Mouse (Mus musculus) left cerebral cortex, postnatal 10 days (tissue): Measurements from ENCODE around the gene Ankrd65. TPM values are rescaled to one million over a fixed set of nuclear protein-coding genes. Genes with fewer than 3 reads are reported as not detected.
"Not testable (repeated sequence)": the region's sequence is repeated elsewhere in the genome, so short reads cannot be mapped to it uniquely, and the experiment has no call there.

Experiments
- DNase-seq, 2 experiments: peaks; one replicate each; pipeline ENCODE4 v3.0.0; 2021 to 2022; ENCODE audit warnings: low spot score in 2 of 2, mixed read lengths in 1 of 2; ENCODE audit errors: extremely low spot score in 1 of 2
- intact Hi-C: fragments of 180-260 bp; cut with DNase I; formaldehyde crosslinking; loops from one replicate; pipeline ENCODE4 v1.15.1; 2025
- total RNA-seq, 2 experiments: library from RNA; stranded (reverse); gene quantifications; 2 replicates each; pipeline ENCODE4 v1.2.3; 2021

Gene Ankrd65
- total RNA-seq, 2 experiments from 2014 or later = not detected

DNA sequence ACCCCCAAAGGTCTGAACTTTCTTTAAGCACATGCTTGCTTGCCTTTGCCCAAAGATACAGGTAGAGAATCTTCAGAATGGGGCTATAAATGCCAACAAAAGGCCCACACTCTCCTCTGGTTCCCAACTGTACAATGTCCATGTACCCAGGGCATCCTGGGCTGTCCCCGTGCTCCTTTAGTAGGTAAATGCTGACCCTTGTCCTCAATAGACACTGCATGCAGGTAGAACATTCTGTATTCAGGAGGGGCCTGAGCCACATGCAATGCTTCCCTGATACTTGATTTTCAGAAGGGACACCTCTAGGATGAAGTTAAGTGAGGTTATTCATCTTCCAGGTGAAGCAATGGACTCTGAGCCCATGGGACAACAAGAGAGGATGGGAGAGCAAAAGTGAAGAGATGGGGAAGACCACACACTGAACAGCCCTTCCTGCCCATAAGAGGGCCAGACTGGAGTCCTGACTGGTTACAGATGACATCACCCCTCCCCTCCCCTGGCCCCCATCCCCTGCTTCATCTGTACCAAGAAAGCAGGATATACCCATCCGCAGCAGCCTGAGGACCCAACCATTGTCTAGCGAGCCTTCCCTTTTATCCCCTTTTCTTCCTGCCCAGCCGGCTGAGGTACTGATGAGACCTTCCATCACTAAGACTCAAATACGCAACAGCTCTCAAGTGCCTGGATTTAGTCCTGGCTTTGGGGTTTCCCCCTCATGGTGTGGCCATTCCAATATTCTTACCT, 16.7 kb upstream of the Ankrd65 start:
- DNase-seq = no peak
- intact Hi-C loops = no loop called here

DNA sequence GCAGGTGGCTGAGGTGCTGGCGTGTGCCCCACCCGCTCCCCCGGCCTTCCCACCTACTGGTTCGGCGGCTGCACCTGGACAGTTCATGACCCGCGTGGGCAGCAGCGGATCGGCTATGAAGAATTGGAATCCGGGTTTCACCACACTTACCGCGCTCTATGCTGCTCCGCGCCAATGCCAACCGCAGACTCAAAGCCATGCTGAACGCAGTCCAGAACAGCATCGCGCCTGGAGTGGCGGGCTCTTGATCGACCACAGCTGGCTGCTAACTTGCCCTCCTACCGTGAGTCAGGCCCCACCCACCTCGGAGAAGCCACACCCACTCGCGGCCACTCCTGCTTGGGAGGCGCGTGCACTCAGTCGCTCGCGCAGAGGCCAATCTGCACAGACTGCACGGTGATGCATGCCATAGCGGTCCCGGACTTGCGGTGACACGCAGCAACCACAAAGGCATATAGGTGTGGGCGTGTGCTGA, 15.9 kb upstream of the Ankrd65 start, which contains the start of gene Vwa1:
Vwa1 (minus strand) TSS at position 419 of the 475 bp plus-strand sequence.
- peak; percentile 72 to 95 for DNase-seq
- intact Hi-C loops = no loop called here

DNA sequence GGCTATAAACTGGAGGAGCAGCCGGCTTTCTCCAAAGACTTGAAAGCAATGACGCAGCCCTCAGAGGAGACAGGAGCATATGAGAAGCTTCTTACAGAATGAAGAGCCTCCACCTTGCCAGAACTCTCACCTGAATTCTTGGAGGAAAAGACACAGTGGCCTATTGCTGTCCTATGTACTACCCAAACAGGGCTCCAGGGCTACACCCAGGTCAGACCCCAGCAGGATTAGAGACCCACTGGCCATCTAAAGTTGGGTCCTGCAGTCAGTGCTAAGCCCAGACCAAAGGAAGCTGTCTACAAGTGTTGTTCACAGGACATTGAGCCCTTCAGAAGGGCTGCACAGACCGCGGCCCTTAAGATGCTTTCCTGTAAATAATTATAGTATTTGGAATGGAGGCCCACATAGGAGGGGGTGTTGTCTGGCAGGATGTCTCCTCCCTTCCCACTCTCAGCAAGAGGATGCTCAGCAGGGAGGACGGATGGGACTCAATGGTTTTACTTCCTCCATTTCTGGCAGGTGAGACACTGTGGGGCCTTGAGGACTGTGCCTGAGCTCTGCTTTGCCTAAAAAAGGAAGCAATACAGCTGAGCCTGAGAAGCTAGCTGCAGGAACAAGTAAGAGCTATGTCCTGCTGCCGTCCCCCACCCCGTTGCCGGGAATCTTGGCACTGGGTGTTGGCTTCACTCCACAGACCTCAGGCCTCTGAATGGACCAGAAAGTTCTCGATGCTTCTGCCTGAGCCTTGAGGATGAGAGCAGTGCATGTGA, 15.1 kb upstream of the Ankrd65 start:
- DNase-seq = peak in 1 of 2 experiments; percentile 90
- intact Hi-C loops = no loop called here

DNA sequence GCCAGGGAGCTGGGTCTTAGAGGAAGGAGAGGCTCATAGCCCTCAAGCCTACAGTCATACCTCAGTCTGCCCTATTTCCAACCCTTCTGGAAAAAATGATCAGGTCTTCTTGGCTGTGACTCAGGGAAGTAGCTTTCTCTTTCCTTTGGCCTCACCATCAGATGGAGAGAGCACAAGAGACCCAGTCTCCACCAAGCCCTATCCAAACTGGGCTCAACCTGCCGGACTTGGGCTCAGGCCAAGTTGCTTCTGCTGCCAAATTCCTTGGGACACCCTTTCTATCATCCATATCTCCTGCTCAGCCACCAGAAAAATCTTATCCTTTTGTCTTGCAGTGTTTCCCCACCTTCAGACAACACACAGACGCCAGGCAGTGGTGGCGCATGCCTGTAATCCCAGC, 14.4 kb upstream of the Ankrd65 start:
- intact Hi-C loops = no loop called here
- peak in 1 of 2 experiments; percentile 62 for DNase-seq

DNA sequence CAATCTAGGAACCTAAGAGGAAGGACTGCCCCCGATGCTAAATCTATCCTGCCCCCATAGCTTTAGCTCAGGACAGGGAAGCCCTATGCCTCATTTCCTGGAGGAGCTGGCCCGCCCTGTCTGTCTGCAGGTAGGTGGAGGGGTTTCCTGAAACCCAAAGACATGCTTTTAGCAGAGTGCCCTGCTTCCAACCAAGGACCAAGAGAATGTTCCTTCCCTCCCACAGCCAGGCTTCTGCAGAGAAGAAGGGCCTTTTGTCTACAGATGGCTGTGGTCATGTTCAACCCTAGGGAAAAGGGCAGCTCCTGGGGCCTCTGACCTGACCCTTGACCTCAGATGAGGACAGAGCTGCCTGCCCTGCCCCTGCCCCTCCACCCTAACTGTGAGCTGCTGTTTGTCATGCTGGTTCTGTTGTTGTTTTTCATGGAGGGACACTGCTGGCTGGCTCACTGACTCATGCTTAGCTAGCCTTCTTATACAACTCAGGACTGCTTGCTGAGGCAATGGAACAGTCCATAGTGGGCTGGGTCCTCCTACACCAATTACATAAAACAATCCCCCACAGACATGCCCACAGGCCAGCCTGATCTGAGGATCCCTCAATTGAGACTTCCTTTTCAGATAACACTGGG, 13.4 kb upstream of the Ankrd65 start:
- intact Hi-C loops = no loop called here
- DNase-seq = no peak

DNA sequence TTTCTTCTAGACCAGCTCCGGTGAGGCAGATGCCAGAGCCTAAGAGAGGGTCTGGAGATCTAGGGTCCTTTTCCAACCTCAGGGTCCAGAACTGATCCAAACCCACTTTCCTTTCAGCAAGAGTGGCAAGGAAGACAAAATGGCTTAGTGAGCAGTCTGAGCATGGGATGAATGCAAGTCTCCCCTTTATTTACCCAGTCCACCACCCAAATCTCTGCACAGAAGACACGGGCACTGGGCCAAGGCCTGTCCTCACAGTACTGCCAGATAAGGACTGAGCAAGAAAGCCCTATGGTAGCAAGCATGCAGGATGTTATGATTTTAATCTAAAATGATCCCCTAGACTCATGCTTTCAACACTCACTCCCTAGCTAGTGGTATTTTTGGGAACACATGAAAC, 12.4 kb upstream of the Ankrd65 start:
- DNase-seq = no peak
- intact Hi-C loops = no loop called here

DNA sequence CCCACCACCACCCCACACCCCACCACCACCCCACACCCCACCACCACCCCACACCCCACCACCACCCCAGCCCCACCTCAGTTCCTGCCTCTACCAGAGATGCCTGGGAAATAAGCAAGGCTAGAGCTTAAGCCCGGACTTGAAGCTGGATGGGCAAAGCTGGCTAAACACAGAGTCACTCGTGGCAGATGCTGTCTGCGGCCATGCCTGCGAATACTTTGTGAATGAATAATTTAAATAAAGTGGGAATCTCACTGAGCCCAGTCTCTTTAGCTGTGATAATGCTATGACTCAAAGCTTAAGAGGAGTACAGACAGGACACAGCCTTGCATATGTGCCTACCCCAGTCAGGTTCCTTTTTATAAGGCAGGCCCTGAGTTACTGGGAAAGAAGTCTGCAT, 10.7 kb upstream of the Ankrd65 start:
- intact Hi-C loops = no loop called here
- no peak for DNase-seq

DNA sequence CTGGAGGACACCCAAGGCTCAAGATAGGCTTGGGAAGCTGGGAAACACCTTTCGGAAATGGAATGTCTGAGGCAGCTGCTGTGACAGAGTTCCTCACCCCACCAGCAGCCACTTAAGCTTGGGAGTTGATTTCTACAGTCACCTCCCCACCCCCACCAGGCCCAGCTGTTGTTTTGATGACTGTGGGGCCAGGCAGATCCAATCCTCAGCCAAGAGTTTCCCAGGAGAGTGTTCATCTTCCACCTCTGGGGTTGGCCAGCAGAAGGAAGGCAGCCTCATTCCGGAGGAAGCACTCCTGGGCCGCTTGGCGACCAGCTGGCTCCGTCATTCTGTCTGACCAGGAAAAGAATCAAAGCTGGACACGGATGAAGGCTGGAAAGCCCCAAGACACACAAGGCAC, 9.3 kb upstream of the Ankrd65 start:
- intact Hi-C loops = no loop called here
- peak in 1 of 2 experiments; percentile 89 for DNase-seq

DNA sequence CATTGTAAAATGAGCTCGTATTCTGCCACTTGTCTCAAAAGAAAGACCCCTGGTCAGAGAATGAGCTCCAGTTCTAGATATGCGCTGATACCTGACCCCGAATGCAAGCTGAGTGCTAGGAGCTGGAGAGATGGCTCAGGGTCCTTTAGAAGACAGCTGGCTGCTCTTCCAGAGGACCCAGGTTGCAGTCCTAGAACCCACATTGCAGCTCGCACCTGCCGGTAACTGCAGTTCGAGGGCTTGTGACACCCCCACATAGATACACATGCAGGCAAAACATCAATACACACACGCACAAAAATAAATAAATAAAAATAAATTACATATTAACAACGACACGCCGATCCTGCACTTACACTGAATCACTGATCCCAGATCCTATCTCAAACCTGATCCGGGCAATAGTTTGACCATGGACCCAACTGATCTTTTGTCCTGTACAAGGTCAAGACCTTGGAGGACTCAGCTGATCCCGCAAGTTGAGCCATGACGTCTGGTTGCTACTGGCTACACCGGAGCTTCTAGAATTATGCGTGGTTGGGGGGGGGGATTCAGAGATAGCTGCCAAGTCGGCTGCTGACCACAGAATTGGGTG, 6.7 kb upstream of the Ankrd65 start:
- intact Hi-C loops = no loop called here

DNA sequence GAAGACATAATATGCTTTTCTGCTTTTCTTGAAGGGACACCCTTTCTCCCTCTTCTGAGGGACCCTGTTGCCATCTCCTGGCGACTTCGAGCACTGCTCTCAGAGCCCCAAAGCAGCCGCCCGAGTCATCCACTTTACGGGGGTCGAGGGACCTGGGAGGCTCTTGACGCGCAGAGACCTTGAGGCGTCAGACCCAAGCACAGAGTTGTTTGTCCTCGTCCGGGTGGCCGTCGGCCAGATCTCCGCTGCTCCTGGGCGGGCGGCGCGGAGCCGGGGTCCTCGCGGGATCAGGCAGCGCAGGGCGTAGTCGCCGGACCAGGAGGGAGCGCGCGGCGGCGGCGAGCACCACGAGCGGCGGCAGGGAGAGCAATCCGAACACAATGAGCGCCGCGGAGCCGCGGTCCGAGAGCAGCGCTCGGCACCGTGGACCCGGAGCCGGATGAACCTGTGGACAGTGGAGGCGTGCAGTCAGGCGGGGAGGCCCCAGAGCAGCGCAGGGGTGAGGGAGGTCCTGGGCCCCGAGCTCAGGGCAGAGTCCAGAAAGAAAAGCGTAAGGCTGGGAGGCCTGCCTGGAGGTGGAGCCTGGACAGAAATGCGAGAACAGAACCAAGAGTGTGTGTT, 6.0 kb upstream of the Ankrd65 start:
- intact Hi-C loops = no loop called here

More for the DNA sequence above, 6.7 kb upstream of the Ankrd65 start:
- DNase-seq = no peak

DNA sequence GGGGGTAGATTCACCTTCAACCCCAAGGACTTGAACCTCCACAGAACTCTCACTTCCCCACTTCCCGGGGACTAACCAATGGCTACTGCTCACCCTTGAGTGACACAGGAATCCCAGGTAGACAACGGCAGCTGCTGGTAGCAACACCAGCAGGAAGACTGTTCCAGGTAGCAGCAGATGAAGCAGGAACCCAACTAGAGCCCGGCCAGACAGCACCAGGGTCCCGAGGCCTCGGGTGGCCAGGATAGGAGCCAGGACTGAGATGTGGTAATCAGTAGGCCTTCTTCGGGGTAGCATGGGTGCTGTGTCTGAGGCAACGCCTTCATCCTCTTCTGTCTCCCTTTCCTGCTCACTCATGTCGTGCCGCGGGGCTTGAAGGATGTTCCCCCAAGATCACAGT, 5.0 kb upstream of the Ankrd65 start:
- no peak for DNase-seq
- intact Hi-C loops = no loop called here

More for the DNA sequence above, 6.0 kb upstream of the Ankrd65 start:
- peak in 1 of 2 experiments; percentile 90 for DNase-seq

DNA sequence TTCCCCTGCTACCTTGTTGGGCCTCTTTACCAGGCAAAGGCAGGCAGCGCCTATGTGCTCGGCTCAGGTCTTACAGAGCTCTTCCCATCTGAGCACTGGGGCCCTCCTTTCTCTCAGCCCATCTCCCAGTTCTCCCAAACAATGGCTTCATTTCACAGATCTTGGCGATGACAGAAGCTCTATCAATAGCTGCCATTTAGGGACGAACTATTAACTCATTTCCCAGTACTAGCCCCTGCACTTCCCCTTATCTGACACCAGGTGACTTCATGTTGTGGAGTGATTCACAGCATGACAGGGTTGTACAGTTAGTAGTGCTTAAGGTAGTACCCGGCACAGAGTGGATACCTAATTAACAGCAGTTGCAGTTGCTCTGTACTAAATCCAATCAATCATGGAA, 4.4 kb upstream of the Ankrd65 start, which contains the start of gene Tmem88b:
Tmem88b (minus strand) TSS at position 56 of the 400 bp plus-strand sequence.
- DNase-seq = no peak
- intact Hi-C loops = no loop called here

DNA sequence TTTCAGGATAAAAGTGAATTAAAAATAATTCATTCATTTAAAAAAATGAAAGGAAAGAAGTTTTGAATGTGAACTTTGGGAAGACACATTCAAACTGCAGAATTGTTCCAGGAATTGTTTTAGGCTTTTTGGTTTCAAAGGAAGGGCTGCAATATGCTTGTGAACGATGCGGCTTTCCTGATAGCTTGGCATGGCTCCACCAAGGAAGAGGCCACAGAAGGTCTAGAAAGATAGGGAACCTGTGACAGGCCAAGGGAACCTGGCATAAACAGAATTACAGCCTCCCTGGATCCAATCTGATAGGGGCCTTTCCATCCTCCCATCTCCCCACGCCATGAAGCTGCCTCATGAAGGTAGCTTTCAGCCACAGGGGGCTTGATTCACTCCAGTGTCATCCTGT, 1.9 kb upstream of the Ankrd65 start:
- intact Hi-C loops = no loop called here
- no peak for DNase-seq

DNA sequence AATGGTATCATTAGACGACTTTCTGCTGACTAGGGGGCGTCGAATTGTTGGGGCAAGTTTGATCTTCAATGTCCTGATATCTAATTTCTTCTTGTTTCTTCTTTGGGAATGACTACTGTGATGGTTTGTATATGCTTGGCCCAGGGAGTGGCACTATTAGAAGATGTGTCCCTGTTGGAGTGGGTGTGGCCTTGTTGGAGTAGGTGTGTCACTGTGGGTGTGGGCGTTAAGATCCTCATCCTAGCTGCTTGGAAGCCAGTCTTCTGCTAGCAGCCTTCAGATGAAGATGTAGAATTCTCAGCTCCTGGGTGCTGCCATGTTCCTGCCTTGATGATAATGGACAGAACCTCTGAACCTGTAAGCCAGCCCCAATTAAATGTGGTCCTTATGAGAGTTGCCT, 1.4 kb upstream of the Ankrd65 start:
- DNase-seq, intact Hi-C loops: not testable (repeated sequence)

DNA sequence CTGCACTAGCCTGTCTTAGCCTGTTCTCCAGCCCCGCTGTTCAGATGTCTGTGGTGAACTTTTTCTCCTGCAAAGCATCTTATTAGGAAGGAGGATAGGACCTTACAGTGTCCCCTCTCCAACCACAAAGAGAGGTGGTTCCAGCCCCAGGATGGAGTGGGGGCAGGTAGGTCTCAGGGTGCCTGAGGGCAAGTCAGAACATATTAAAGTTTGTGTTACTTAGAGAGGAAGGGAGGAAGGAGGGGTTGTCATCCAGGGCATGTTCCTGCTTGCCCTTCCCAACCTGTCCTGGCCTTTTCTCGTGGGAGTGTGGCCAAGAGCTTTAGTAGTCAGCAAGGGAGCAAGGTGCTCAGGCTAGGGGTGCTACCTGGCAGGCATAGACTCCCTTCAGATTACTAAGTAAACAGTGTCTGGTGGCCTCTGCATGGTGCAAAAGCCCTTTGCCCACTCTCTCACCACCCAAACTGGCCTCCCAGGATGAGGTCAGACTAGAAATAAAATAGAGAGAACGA, 467 bp downstream of the Ankrd65 start:
- no peak for DNase-seq
- intact Hi-C loops = no loop called here

DNA sequence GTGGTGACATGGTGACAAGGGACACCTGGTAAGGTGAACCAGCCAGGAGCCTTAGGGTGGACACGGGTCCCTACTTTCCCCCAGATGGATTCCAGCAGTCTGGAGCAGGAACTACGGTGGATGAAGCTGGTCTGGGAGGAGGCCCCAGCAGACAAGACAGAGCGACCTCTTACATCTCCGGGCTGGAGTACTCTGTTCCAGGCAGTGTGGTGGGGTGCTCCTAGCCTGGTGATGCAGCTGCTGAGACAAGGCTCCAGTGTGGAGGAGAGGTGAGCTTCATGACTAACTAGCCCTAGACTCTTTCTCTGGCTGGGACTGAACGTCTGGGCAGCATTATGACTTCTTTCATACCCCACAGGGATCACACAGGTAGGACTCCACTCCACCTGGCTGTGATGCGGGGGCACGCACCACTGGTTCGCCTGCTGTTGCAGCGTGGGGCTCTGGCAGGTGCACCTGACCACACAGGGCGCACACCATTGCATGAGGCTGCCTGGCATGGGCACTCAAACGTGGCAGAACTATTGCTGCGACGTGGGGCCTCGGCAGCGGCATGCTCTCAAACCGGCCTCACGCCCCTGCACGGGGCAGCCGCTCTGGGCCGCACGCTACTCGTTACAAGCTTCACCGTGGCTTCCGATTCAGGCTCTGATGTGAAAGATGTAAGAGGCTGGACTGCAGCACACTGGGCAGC, 1.1 kb downstream of the Ankrd65 start:
- no peak for DNase-seq
- intact Hi-C loops = no loop called here

DNA sequence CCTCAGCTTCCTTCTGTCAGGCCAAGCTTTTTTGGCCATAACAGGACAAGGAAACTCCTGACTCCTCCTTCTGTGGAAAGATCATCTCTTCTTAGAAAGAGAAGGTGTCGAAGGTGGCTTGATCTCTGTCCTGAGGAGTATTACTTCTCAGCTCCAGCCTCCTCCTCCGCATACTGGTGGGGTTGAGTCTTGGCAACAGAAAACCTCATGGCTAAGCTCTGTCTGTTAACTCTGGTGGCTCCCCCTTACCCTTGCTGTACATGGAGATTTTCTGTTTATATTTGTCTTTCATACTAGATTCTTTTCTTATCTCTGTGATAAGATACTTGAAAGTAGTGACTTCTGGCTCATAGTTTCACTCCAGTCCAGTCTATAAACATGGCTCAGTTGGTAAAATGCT, 3.5 kb downstream of the Ankrd65 start:
- DNase-seq = no peak
- intact Hi-C loops = no loop called here

DNA sequence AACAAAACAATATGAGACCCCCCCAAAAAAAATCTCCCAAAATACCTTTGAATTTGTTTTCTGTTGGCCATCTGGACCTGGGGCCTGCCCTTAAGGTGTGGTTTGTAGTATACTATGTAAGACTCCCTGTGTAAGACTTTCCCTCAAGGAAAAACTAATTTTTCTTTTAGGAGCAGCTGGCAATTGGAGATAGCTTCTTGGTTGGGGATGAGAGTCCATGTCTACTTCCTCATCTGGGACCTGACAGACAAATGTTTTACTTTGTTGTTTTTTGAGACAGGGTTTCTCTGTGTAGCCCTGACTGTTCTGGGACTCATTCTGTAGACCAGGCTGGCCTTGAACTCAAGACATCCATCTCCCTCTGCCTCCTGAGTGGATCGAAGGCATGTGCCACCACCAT, 11.8 kb downstream of the Ankrd65 start:
- intact Hi-C loops = no loop called here
- DNase-seq = no peak
